Mouse (Mus musculus): ENCODE data around the gene Epor. TPM values are rescaled to one million over a fixed set of nuclear protein-coding genes. Genes with fewer than 3 reads are reported as not detected.

The Epor gene
- polyA plus RNA-seq, 1 experiment from 2014 or later: 4.9 TPM

DNA sequence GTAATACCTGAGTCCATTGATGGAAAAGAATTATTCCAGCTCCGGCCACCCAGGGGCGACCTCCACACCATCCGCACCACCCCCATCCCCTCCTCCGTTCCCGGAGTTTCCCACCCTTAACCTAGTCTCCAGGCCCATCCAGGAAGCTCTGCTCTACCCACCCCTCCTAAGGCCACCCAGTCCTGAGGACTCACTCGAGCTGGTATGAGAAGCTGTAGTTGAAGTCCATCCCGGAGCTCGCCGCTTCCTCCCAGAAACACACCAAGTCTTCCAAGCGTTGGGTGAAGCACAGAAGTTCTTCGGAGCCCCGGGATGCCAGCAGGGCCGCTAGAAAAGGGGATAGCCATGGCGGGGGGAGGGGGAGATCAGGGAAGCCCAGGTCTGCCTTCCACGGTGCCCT is 1.3 kb downstream of the Epor start:
- H3K4me1 ChIP-seq (ENCODE audit: control insufficient read depth in 2 of 2, insufficient read depth in 2 of 2, low read length in 2 of 2): peaks cover 20 to 36% of the 10 kb centered on the region in 2 experiments
- 0 out of 2 replicates have a peak, but pooled peaks cover 9% of the 10 kb centered on the region for H3K36me3 ChIP-seq (ENCODE audit: control insufficient read depth, insufficient read depth, low read length)
- H3K4me2 ChIP-seq (ENCODE audit: low read length): peak overlapping the region; percentile 77
- no peaks in the 10 kb centered on the region for H3K9me3 ChIP-seq (ENCODE audit: control insufficient read depth, low read length)
- 2% methylated on average over 15 of the region's 15 CpGs for WGBS
- H3K27ac ChIP-seq (replicated peaks in 1 of 2; ENCODE audit: control insufficient read depth in 1 of 2, insufficient read depth in 1 of 2, low read depth in 2 of 2, low read length in 2 of 2): no peak overlapping the region
- no peak for ATAC-seq (ENCODE audit: insufficient number of reproducible peaks, insufficient read depth, low FRiP score, low read depth)
- peaks cover 19% of the 10 kb centered on the region for H3K27me3 ChIP-seq (ENCODE audit: control insufficient read depth, insufficient read depth, low read length)
- peak overlapping the region; percentile 67 for H3K9ac ChIP-seq (ENCODE audit: low read length)
- H3K4me3 ChIP-seq (ENCODE audit: control insufficient read depth in 1 of 2, insufficient read depth in 1 of 2, low read depth in 1 of 2, low read length in 2 of 2): peak overlapping the region; percentile 31 to 46

- H3K9ac ChIP-seq (ENCODE audit: low read length): peak overlapping the region; percentile 67; the same call in 1 of the 2 replicates
- WGBS: 2% methylated on average over 35 of the region's 35 CpGs
- no peak overlapping the region for H3K27ac ChIP-seq (replicated peaks in 1 of 2; ENCODE audit: control insufficient read depth in 1 of 2, insufficient read depth in 1 of 2, low read depth in 2 of 2, low read length in 2 of 2)
- no peak for ATAC-seq (ENCODE audit: insufficient number of reproducible peaks, insufficient read depth, low FRiP score, low read depth)
- H3K4me3 ChIP-seq (ENCODE audit: control insufficient read depth in 1 of 2, insufficient read depth in 1 of 2, low read depth in 1 of 2, low read length in 2 of 2): peak overlapping the region; percentile 31 to 46
- peaks cover 19% of the 10 kb centered on the region for H3K27me3 ChIP-seq (ENCODE audit: control insufficient read depth, insufficient read depth, low read length)
- peaks cover 20 to 39% of the 10 kb centered on the region in 2 experiments for H3K4me1 ChIP-seq (ENCODE audit: control insufficient read depth in 2 of 2, insufficient read depth in 2 of 2, low read length in 2 of 2)
- H3K36me3 ChIP-seq (ENCODE audit: control insufficient read depth, insufficient read depth, low read length): 0 out of 2 replicates have a peak, but pooled peaks cover 9% of the 10 kb centered on the region
- H3K9me3 ChIP-seq (ENCODE audit: control insufficient read depth, low read length): no peaks in the 10 kb centered on the region
- peak overlapping the region; percentile 77 for H3K4me2 ChIP-seq (ENCODE audit: low read length)
These were observed 1.8 kb downstream of the Epor start for GRCm38 (mm10) chr9:21961366-21961980.

GRCm38 (mm10) chr9:21960558-21961208 is 2.6 kb downstream of the Epor start:
- 13% methylated on average over 26 of the region's 26 CpGs for WGBS
- H3K27ac ChIP-seq (replicated peaks in 1 of 2; ENCODE audit: control insufficient read depth in 1 of 2, insufficient read depth in 1 of 2, low read depth in 2 of 2, low read length in 2 of 2): no peak overlapping the region
- H3K9me3 ChIP-seq (ENCODE audit: control insufficient read depth, low read length): no peaks in the 10 kb centered on the region
- H3K36me3 ChIP-seq (ENCODE audit: control insufficient read depth, insufficient read depth, low read length): 0 out of 2 replicates have a peak, but pooled peaks cover 9% of the 10 kb centered on the region
- peaks cover 20 to 42% of the 10 kb centered on the region in 2 experiments for H3K4me1 ChIP-seq (ENCODE audit: control insufficient read depth in 2 of 2, insufficient read depth in 2 of 2, low read length in 2 of 2)
- H3K27me3 ChIP-seq (ENCODE audit: control insufficient read depth, insufficient read depth, low read length): peaks cover 19% of the 10 kb centered on the region
- peak overlapping the region; percentile 77 for H3K4me2 ChIP-seq (ENCODE audit: low read length)
- H3K4me3 ChIP-seq (ENCODE audit: control insufficient read depth in 1 of 2, insufficient read depth in 1 of 2, low read depth in 1 of 2, low read length in 2 of 2): no peak overlapping the region; a peak in 1 of 4 replicates
- no peak for ATAC-seq (ENCODE audit: insufficient number of reproducible peaks, insufficient read depth, low FRiP score, low read depth)
- H3K9ac ChIP-seq (ENCODE audit: low read length): no peak overlapping the region

- H3K36me3 ChIP-seq (ENCODE audit: control insufficient read depth, insufficient read depth, low read length): 0 out of 2 replicates have a peak, but pooled peaks cover 9% of the 10 kb centered on the region
- ATAC-seq (ENCODE audit: insufficient number of reproducible peaks, insufficient read depth, low FRiP score, low read depth): no peak
- peaks cover 19% of the 10 kb centered on the region for H3K27me3 ChIP-seq (ENCODE audit: control insufficient read depth, insufficient read depth, low read length)
- WGBS: 55% methylated on average over 9 of the region's 9 CpGs
- peak overlapping the region; percentile 77; the same call in 1 of the 2 replicates for H3K4me2 ChIP-seq (ENCODE audit: low read length)
- H3K4me1 ChIP-seq (ENCODE audit: control insufficient read depth in 2 of 2, insufficient read depth in 2 of 2, low read length in 2 of 2): peaks cover 20 to 42% of the 10 kb centered on the region in 2 experiments
- no peak overlapping the region for H3K27ac ChIP-seq (replicated peaks in 1 of 2; ENCODE audit: control insufficient read depth in 1 of 2, insufficient read depth in 1 of 2, low read depth in 2 of 2, low read length in 2 of 2)
- H3K4me3 ChIP-seq (ENCODE audit: control insufficient read depth in 1 of 2, insufficient read depth in 1 of 2, low read depth in 1 of 2, low read length in 2 of 2): no peak overlapping the region
- no peak overlapping the region for H3K9ac ChIP-seq (ENCODE audit: low read length)
- H3K9me3 ChIP-seq (ENCODE audit: control insufficient read depth, low read length): no peaks in the 10 kb centered on the region
These were observed 3.2 kb downstream of the Epor start for GRCm38 (mm10) chr9:21960135-21960534.

DNA sequence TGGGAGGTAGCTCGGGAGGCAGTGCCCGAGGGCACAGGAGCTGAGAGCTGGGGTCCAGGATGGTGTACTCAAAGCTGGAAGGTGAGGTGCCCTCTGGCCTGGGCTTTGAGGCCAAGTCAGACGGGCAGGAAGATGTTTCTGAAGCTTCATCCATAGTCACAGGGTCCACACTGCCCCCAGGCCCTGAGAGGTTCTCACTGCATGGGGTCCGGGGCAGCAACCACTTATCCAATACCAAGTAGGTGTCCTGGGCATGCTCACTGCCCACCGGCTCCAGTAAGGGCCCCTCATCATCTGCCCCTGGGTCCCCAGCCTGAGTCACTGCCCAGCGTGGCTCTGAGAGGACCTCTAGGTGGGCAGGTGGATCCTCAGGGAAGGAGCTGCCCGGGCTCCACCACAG is 4.1 kb downstream of the Epor start:
- no peak for ATAC-seq (ENCODE audit: insufficient number of reproducible peaks, insufficient read depth, low FRiP score, low read depth)
- no peak overlapping the region for H3K9ac ChIP-seq (ENCODE audit: low read length)
- no peak overlapping the region for H3K4me3 ChIP-seq (ENCODE audit: control insufficient read depth in 1 of 2, insufficient read depth in 1 of 2, low read depth in 1 of 2, low read length in 2 of 2)
- 91% methylated on average over 7 of the region's 7 CpGs for WGBS
- H3K4me1 ChIP-seq (ENCODE audit: control insufficient read depth in 2 of 2, insufficient read depth in 2 of 2, low read length in 2 of 2): peaks cover 20 to 42% of the 10 kb centered on the region in 2 experiments
- H3K4me2 ChIP-seq (ENCODE audit: low read length): no peak overlapping the region
- H3K27me3 ChIP-seq (ENCODE audit: control insufficient read depth, insufficient read depth, low read length): peaks cover 19% of the 10 kb centered on the region
- no peak overlapping the region for H3K27ac ChIP-seq (replicated peaks in 1 of 2; ENCODE audit: control insufficient read depth in 1 of 2, insufficient read depth in 1 of 2, low read depth in 2 of 2, low read length in 2 of 2)
- no peaks in the 10 kb centered on the region for H3K9me3 ChIP-seq (ENCODE audit: control insufficient read depth, low read length)
- 0 out of 2 replicates have a peak, but pooled peaks cover 9% of the 10 kb centered on the region for H3K36me3 ChIP-seq (ENCODE audit: control insufficient read depth, insufficient read depth, low read length)

DNA sequence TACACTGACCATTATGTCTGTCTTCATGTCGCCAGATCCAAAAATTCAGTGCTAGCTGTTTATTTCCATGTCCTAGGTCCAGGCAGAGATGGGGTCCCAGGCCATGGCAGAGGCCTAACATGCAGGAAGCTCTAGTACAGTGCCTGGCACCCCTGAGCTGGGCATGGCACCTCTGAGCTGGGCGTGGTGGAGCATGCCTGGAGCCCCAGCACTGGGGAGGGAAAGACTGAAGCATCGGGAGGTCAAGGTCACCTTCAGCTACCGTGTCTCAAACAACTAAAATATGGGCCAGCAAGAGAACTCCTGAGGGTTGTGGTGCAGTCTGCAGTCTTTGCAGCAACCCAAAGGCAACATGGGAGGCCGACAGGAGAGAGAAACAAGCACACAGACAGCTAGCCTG is 4.9 kb downstream of the Epor start:
- Histone ChIP-seq H3K9ac (ENCODE audit: low read length) (no peak overlapping the region), H3K4me1 (ENCODE audit: control insufficient read depth in 2 of 2, insufficient read depth in 2 of 2, low read length in 2 of 2) (peaks cover 16 to 36% of the 10 kb centered on the region in 2 experiments), H3K4me2 (ENCODE audit: low read length) (no peak overlapping the region), H3K27ac (replicated peaks in 1 of 2; ENCODE audit: control insufficient read depth in 1 of 2, insufficient read depth in 1 of 2, low read depth in 2 of 2, low read length in 2 of 2) (no peak overlapping the region), H3K4me3 (ENCODE audit: control insufficient read depth in 1 of 2, insufficient read depth in 1 of 2, low read depth in 1 of 2, low read length in 2 of 2) (no peak overlapping the region), H3K36me3 (ENCODE audit: control insufficient read depth, insufficient read depth, low read length) (0 out of 2 replicates have a peak, but pooled peaks cover 9% of the 10 kb centered on the region), H3K9me3 (ENCODE audit: control insufficient read depth, low read length) (no peaks in the 10 kb centered on the region), H3K27me3 (ENCODE audit: control insufficient read depth, insufficient read depth, low read length) (peaks cover 19% of the 10 kb centered on the region)
- ATAC-seq (ENCODE audit: insufficient number of reproducible peaks, insufficient read depth, low FRiP score, low read depth): no peak
- 64% methylated on average over 5 of the region's 5 CpGs for WGBS

GRCm38 (mm10) chr9:21955570-21956281 is 7.6 kb downstream of the Epor start, which contains the start of gene Swsap1:
Swsap1 (plus strand) TSS chr9:21955755.
- peak within 1 kb of the TSS; percentile 59 to 74 for H3K4me3 ChIP-seq (ENCODE audit: control insufficient read depth in 1 of 2, insufficient read depth in 1 of 2, low read depth in 1 of 2, low read length in 2 of 2)
- peak within 1 kb of the TSS; percentile 69 for H3K4me2 ChIP-seq (ENCODE audit: low read length)
- peaks cover 6% of the 10 kb centered on the region for H3K27me3 ChIP-seq (ENCODE audit: control insufficient read depth, insufficient read depth, low read length)
- H3K9me3 ChIP-seq (ENCODE audit: control insufficient read depth, low read length): no peaks in the 10 kb centered on the region
- H3K27ac ChIP-seq (replicated peaks in 1 of 2; ENCODE audit: control insufficient read depth in 1 of 2, insufficient read depth in 1 of 2, low read depth in 2 of 2, low read length in 2 of 2): peak within 1 kb of the TSS; percentile 86 to 91
- H3K36me3 ChIP-seq (ENCODE audit: control insufficient read depth, insufficient read depth, low read length): 0 out of 2 replicates have a peak, but pooled peaks cover 9% of the 10 kb centered on the region
- peak within 1 kb of the TSS; percentile 77 for H3K9ac ChIP-seq (ENCODE audit: low read length)
- peak; percentile 96 for ATAC-seq (ENCODE audit: insufficient number of reproducible peaks, insufficient read depth, low FRiP score, low read depth)
- H3K4me1 ChIP-seq (ENCODE audit: control insufficient read depth in 2 of 2, insufficient read depth in 2 of 2, low read length in 2 of 2): peaks cover 3 to 12% of the 10 kb centered on the region in 2 experiments; a peak in 3 of 4 replicates
- WGBS: under 1% methylated on average over 53 of the region's 54 CpGs

Measured in heart, embryonic 14.5 days (tissue).